Mouse (Mus musculus): ENCODE measurements around the gene Ptpn14. TPM values are rescaled to one million over a fixed set of nuclear protein-coding genes. Genes with fewer than 3 reads are reported as not detected.
"Not testable (repeated sequence)": the region's sequence is repeated elsewhere in the genome, so short reads cannot be mapped to it uniquely, and the experiment has no call there.

Ptpn14 gene
- total RNA-seq, 1 experiment, result 27.1 TPM

- H3K9me3 ChIP-seq (ENCODE audit: control insufficient read depth, insufficient read depth, low read depth, low read length), result no peaks in the 10 kb centered on the region
- no peak for TF ChIP-seq ZNF384 (IDR thresholded peaks at IDR 0.05; ENCODE audit: low read depth, low read length)
- no peak; the same call in 1 of the 2 replicates for TF ChIP-seq HCFC1 (IDR thresholded peaks at IDR 0.05; ENCODE audit: borderline replicate concordance, insufficient read depth, low read length)
- TF ChIP-seq CHD2 (IDR thresholded peaks at IDR 0.05; ENCODE audit: low read depth, low read length), result peak; percentile 73; the same call in 1 of the 2 replicates
- TF ChIP-seq ZC3H11A (IDR thresholded peaks at IDR 0.05; ENCODE audit: borderline replicate concordance, low read depth, low read length), result no peak
- peak; percentile 96 for DNase-seq (ENCODE audit: low read depth, low spot score)
- H3K4me3 ChIP-seq (ENCODE audit: insufficient read depth in 1 of 2, low read depth in 1 of 2, low read length in 2 of 2, poor library complexity in 1 of 2, severe bottlenecking in 1 of 2), result peak within 1 kb of the TSS; percentile 81 to 88
- in situ Hi-C loops (cut with MboI; ENCODE audit: low sequenced_read_pairs in 2 of 2, unreplicated experiment in 2 of 2), result no loop called here
- peaks cover 12% of the 10 kb centered on the region for H3K36me3 ChIP-seq (ENCODE audit: control insufficient read depth, insufficient read depth, low read length, poor library complexity, severe bottlenecking)
- H3K9ac ChIP-seq (ENCODE audit: insufficient read depth, low read depth, low read length, poor library complexity, severe bottlenecking), result peak within 1 kb of the TSS; percentile 87
- H3K4me1 ChIP-seq (ENCODE audit: control insufficient read depth in 2 of 2, insufficient read depth in 2 of 2, low read length in 2 of 2, poor library complexity in 1 of 2), result peaks cover 2 to 6% of the 10 kb centered on the region in 2 experiments; a peak in 1 of 4 replicates
- H3K27ac ChIP-seq (ENCODE audit: insufficient read depth, low read depth, low read length, poor library complexity, severe bottlenecking), result no peak within 1 kb of the TSS
Observed at GRCm38 (mm10) chr1:189687654-189688387, 40.2 kb upstream of the Ptpn14 start, which contains the start of gene Cenpf. Gene Cenpf, minus strand, starts transcription at chr1:189688086.

GRCm38 (mm10) chr1:189688388-189688750 lies 39.7 kb upstream of the Ptpn14 start:
- DNase-seq (ENCODE audit: low read depth, low spot score), result no peak
- Histone ChIP-seq H3K36me3 (ENCODE audit: control insufficient read depth, insufficient read depth, low read length, poor library complexity, severe bottlenecking) (peaks cover 11% of the 10 kb centered on the region), H3K4me1 (ENCODE audit: control insufficient read depth in 2 of 2, insufficient read depth in 2 of 2, low read length in 2 of 2, poor library complexity in 1 of 2) (peaks cover 2 to 6% of the 10 kb centered on the region in 2 experiments; a peak in 1 of 4 replicates), H3K9ac (ENCODE audit: insufficient read depth, low read depth, low read length, poor library complexity, severe bottlenecking) (peak overlapping the region; percentile 50; the same call in 1 of the 2 replicates), H3K9me3 (ENCODE audit: control insufficient read depth, insufficient read depth, low read depth, low read length) (no peaks in the 10 kb centered on the region), H3K27ac (ENCODE audit: insufficient read depth, low read depth, low read length, poor library complexity, severe bottlenecking) (no peak overlapping the region), H3K4me3 (ENCODE audit: insufficient read depth in 1 of 2, low read depth in 1 of 2, low read length in 2 of 2, poor library complexity in 1 of 2, severe bottlenecking in 1 of 2) (peak overlapping the region; percentile 41 to 76)
- TF ChIP-seq ZNF384 (IDR thresholded peaks at IDR 0.05; ENCODE audit: low read depth, low read length) (no peak), CHD2 (IDR thresholded peaks at IDR 0.05; ENCODE audit: low read depth, low read length) (no peak), MAFK (IDR thresholded peaks at IDR 0.05; ENCODE audit: insufficient read depth, low read depth, low read length) (no peak), ZC3H11A (IDR thresholded peaks at IDR 0.05; ENCODE audit: borderline replicate concordance, low read depth, low read length) (no peak), HCFC1 (IDR thresholded peaks at IDR 0.05; ENCODE audit: borderline replicate concordance, insufficient read depth, low read length) (no peak)
- in situ Hi-C loops (cut with MboI; ENCODE audit: low sequenced_read_pairs in 2 of 2, unreplicated experiment in 2 of 2), result no loop called here

DNA sequence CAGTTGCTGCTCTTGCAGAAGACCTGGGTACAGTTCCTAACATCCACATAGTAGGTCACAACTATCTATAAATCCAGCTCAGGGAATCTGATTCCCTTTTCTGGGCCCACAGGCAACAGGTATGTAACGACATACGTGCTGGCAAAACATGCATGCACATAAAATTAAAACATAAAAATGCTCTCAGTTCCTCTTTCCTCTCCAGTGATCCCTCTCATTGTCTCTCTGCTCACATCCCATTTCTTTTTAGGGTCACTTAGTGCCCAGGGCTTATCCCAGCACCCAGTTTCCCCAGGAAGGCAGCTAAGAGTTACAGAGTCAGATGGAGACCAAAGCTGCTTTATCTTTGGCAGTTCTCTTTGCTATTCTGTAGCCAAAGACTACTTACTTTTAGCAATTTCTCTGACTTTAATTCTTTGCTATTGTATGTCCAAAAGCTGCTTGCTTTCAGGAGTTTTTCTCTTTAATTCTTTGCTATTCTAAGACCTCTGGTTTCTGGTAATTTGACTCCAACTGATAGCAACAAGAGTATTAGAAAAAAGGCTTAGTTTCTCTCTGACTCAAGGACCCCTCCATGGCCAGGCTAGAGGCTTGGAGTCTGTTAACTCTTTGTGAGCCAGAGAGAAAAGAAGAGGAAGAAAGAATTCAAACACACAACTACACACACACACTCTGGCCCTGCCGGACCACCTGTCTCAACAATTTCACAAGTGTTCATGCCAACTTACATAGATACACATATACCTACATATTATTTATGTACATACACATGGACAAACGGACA lies 38.8 kb upstream of the Ptpn14 start:
- Histone ChIP-seq H3K9me3 (ENCODE audit: control insufficient read depth, insufficient read depth, low read depth, low read length) (no peaks in the 10 kb centered on the region), H3K4me3 (ENCODE audit: insufficient read depth in 1 of 2, low read depth in 1 of 2, low read length in 2 of 2, poor library complexity in 1 of 2, severe bottlenecking in 1 of 2) (no peak overlapping the region; a peak in 1 of 4 replicates), H3K4me1 (ENCODE audit: control insufficient read depth in 2 of 2, insufficient read depth in 2 of 2, low read length in 2 of 2, poor library complexity in 1 of 2) (peaks cover 2 to 7% of the 10 kb centered on the region in 2 experiments; a peak in 1 of 4 replicates), H3K9ac (ENCODE audit: insufficient read depth, low read depth, low read length, poor library complexity, severe bottlenecking) (no peak overlapping the region), H3K27ac (ENCODE audit: insufficient read depth, low read depth, low read length, poor library complexity, severe bottlenecking) (no peak overlapping the region), H3K36me3 (ENCODE audit: control insufficient read depth, insufficient read depth, low read length, poor library complexity, severe bottlenecking) (peaks cover 8% of the 10 kb centered on the region)
- DNase-seq (ENCODE audit: low read depth, low spot score), result no peak
- TF ChIP-seq CHD2 (IDR thresholded peaks at IDR 0.05; ENCODE audit: low read depth, low read length) (no peak), HCFC1 (IDR thresholded peaks at IDR 0.05; ENCODE audit: borderline replicate concordance, insufficient read depth, low read length) (no peak), ZNF384 (IDR thresholded peaks at IDR 0.05; ENCODE audit: low read depth, low read length) (no peak), MAFK (IDR thresholded peaks at IDR 0.05; ENCODE audit: insufficient read depth, low read depth, low read length) (no peak), ZC3H11A (IDR thresholded peaks at IDR 0.05; ENCODE audit: borderline replicate concordance, low read depth, low read length) (no peak)
- in situ Hi-C loops (cut with MboI; ENCODE audit: low sequenced_read_pairs in 2 of 2, unreplicated experiment in 2 of 2), result no loop called here

DNA sequence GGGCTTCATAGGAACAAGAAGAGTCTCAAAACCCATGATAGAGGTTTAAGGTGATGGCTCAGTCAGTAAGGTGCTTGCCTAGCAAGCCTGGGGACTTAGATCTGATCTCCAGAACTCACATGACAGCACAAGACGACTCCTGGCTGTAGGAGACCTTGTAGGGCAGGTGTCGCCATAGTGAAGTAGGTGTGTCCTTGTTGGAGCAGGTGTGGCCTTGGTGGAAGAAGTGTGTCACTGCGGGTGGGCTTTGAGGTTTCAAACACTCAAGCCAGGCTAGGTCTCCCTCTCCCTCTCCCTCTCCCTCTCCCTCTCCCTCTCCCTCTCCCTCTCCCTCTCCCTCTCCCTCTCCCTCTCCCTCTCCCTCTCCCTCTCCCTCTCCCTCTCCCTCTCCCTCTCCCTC lies 35.6 kb upstream of the Ptpn14 start:
- DNase-seq (ENCODE audit: low read depth, low spot score); H3K9ac ChIP-seq (ENCODE audit: insufficient read depth, low read depth, low read length, poor library complexity, severe bottlenecking); H3K27ac ChIP-seq (ENCODE audit: insufficient read depth, low read depth, low read length, poor library complexity, severe bottlenecking); H3K4me3 ChIP-seq (ENCODE audit: insufficient read depth in 1 of 2, low read depth in 1 of 2, low read length in 2 of 2, poor library complexity in 1 of 2, severe bottlenecking in 1 of 2); H3K36me3 ChIP-seq (ENCODE audit: control insufficient read depth, insufficient read depth, low read length, poor library complexity, severe bottlenecking); H3K4me1 ChIP-seq (ENCODE audit: control insufficient read depth in 2 of 2, insufficient read depth in 2 of 2, low read length in 2 of 2, poor library complexity in 1 of 2); H3K9me3 ChIP-seq (ENCODE audit: control insufficient read depth, insufficient read depth, low read depth, low read length): not testable (repeated sequence)
- in situ Hi-C loops (cut with MboI; ENCODE audit: low sequenced_read_pairs in 2 of 2, unreplicated experiment in 2 of 2), result loop anchor here in 1 of 2 experiments (10.0 kb wide), 1 partner anchor 242 kb away; no protein-coding TSS in a partner anchor
